Mouse (Mus musculus) heart, embryonic 16.5 days (tissue): ENCODE results near the gene Csnk1d. TPM values are rescaled to one million over a fixed set of nuclear protein-coding genes. Genes with fewer than 3 reads are reported as not detected.

ENCODE experiments used
- ATAC-seq: fragments of 200-750 bp; cut with Nextera tagmentation; replicated peaks from 2 replicates; pipeline ENCODE4 v1.8.0; 2017; ENCODE audit warnings: moderate number of reproducible peaks; ENCODE audit not compliant: insufficient read depth, low FRiP score; ENCODE audit errors: extremely low read depth
- H3K27ac ChIP-seq: fragments of 300-500 bp; sonication (generic); 2 replicates; pipeline ENCODE4 v1.5.1; 2014; ENCODE audit warnings: mild to moderate bottlenecking, low read length, control low read depth, moderate library complexity
- H3K27me3 ChIP-seq: fragments of 300-500 bp; sonication (generic); 2 replicates; pipeline ENCODE4 v1.6.1; 2014; ENCODE audit warnings: low read length, mixed read lengths; ENCODE audit not compliant: control insufficient read depth, insufficient read depth
- H3K36me3 ChIP-seq: fragments of 300-500 bp; sonication (generic); 2 replicates; pipeline ENCODE4 v1.6.1; 2014; ENCODE audit not compliant: control insufficient read depth, insufficient read depth
- H3K4me1 ChIP-seq: fragments of 300-500 bp; sonication (generic); 2 replicates; pipeline ENCODE4 v1.6.1; 2014; ENCODE audit warnings: low read length, mixed read lengths; ENCODE audit not compliant: control insufficient read depth, insufficient read depth
- H3K4me2 ChIP-seq: fragments of 300-500 bp; sonication (generic); 2 replicates; pipeline ENCODE4 v1.6.1; 2014; ENCODE audit warnings: low read depth, mild to moderate bottlenecking, control low read depth, low read length
- H3K4me3 ChIP-seq: fragments of 300-500 bp; sonication (generic); 2 replicates; pipeline ENCODE4 v1.5.1; 2014; ENCODE audit warnings: mild to moderate bottlenecking, control low read depth, low read length
- H3K9ac ChIP-seq: fragments of 300-500 bp; sonication (generic); 2 replicates; pipeline ENCODE4 v1.6.1; 2014; ENCODE audit warnings: low read length, control low read depth
- H3K9me3 ChIP-seq: fragments of 300-500 bp; sonication (generic); replicated peaks from 2 replicates; pipeline ENCODE4 v1.6.1; 2016; ENCODE audit warnings: low read length; ENCODE audit not compliant: control insufficient read depth
- WGBS: fragments of 180-500 bp; shearing (Covaris S2); extraction: QIAGEN DNeasy Blood & Tissue Kit; methylation state at CpG from one replicate; pipeline ENCODE4 v1.1.7; 2014; 5-methylcytosine and 5-hydroxymethylcytosine counted together
- polyA plus RNA-seq: library from polyadenylated mRNA; unstranded; fragments of >200 nt; fragmentation: Nextera tagmentation; extraction: Ambion mirVana; gene quantifications from 2 replicates; pipeline ENCODE4 v1.2.1, GENCODE M21; 2015

Gene Csnk1d
- polyA plus RNA-seq, 1 experiment from 2014 or later: 68.8 TPM

GRCm38 (mm10) chr11:120940959-120941358 lies 50.2 kb downstream of the Csnk1d start:
- H3K4me2 ChIP-seq: no peak overlapping the region
- H3K9ac ChIP-seq: no peak overlapping the region
- no peaks in the 10 kb centered on the region for H3K9me3 ChIP-seq
- ATAC-seq: no peak
- H3K27ac ChIP-seq: no peak overlapping the region
- WGBS: 86% methylated on average over 6 of the region's 6 CpGs
- H3K36me3 ChIP-seq: no peaks in the 10 kb centered on the region
- H3K27me3 ChIP-seq: no peaks in the 10 kb centered on the region
- H3K4me1 ChIP-seq: no peaks in the 10 kb centered on the region
- H3K4me3 ChIP-seq: no peak overlapping the region

- ATAC-seq: no peak
- H3K36me3 ChIP-seq: no peaks in the 10 kb centered on the region
- no peak overlapping the region for H3K27ac ChIP-seq
- H3K4me3 ChIP-seq: no peak overlapping the region
- 33% methylated on average over 5 of the region's 6 CpGs for WGBS
- H3K4me1 ChIP-seq: no peaks in the 10 kb centered on the region
- H3K4me2 ChIP-seq: no peak overlapping the region
- no peak overlapping the region for H3K9ac ChIP-seq
- H3K9me3 ChIP-seq: no peaks in the 10 kb centered on the region
- H3K27me3 ChIP-seq: no peaks in the 10 kb centered on the region
Measured at GRCm38 (mm10) chr11:120939712-120940341, 51.3 kb downstream of the Csnk1d start.

GRCm38 (mm10) chr11:120938795-120939194 lies 52.3 kb downstream of the Csnk1d start:
- WGBS: 26% methylated on average over 4 of the region's 4 CpGs
- Histone ChIP-seq H3K27me3 (no peaks in the 10 kb centered on the region), H3K4me3 (no peak overlapping the region), H3K36me3 (no peaks in the 10 kb centered on the region), H3K4me1 (no peaks in the 10 kb centered on the region), H3K9me3 (no peaks in the 10 kb centered on the region), H3K27ac (no peak overlapping the region), H3K4me2 (no peak overlapping the region), H3K9ac (no peak overlapping the region)
- no peak for ATAC-seq

GRCm38 (mm10) chr11:120937976-120938375 lies 53.2 kb downstream of the Csnk1d start:
- Histone ChIP-seq H3K27me3 (no peaks in the 10 kb centered on the region), H3K4me2 (no peak overlapping the region), H3K4me3 (no peak overlapping the region), H3K9me3 (no peaks in the 10 kb centered on the region), H3K9ac (no peak overlapping the region), H3K36me3 (no peaks in the 10 kb centered on the region), H3K4me1 (peaks cover 3% of the 10 kb centered on the region; the same call in 1 of the 2 replicates), H3K27ac (no peak overlapping the region)
- no peak for ATAC-seq
- WGBS: 94% methylated on average over 1 of the region's 1 CpGs

- H3K27me3 ChIP-seq: no peaks in the 10 kb centered on the region
- ATAC-seq: peak; percentile 90
- WGBS: 9% methylated on average over 44 of the region's 44 CpGs
- no peaks in the 10 kb centered on the region for H3K9me3 ChIP-seq
- H3K4me1 ChIP-seq: peaks cover 8% of the 10 kb centered on the region
- H3K4me3 ChIP-seq: peak within 1 kb of the TSS; percentile 91
- peak within 1 kb of the TSS; percentile 29; the same call in 1 of the 2 replicates for H3K27ac ChIP-seq
- H3K36me3 ChIP-seq: no peaks in the 10 kb centered on the region
- peak within 1 kb of the TSS; percentile 83 for H3K4me2 ChIP-seq
- H3K9ac ChIP-seq: peak within 1 kb of the TSS; percentile 84
Measured at GRCm38 (mm10) chr11:120932564-120933398, 58.3 kb downstream of the Csnk1d start, which contains the start of gene Ccdc57. Gene Ccdc57, minus strand, starts transcription at chr11:120932872.

GRCm38 (mm10) chr11:120931479-120931878 lies 59.7 kb downstream of the Csnk1d start:
- WGBS: 75% methylated on average over 4 of the region's 4 CpGs
- no peak overlapping the region for H3K4me2 ChIP-seq

GRCm38 (mm10) chr11:120928468-120928867 lies 62.7 kb downstream of the Csnk1d start:
- no peak overlapping the region for H3K4me3 ChIP-seq
- H3K9me3 ChIP-seq: no peaks in the 10 kb centered on the region
- H3K27me3 ChIP-seq: no peaks in the 10 kb centered on the region
- no peak overlapping the region for H3K4me2 ChIP-seq
- no peak for ATAC-seq
- no peak overlapping the region for H3K27ac ChIP-seq
- no peaks in the 10 kb centered on the region; the same call in 1 of the 2 replicates for H3K36me3 ChIP-seq
- peaks cover 8% of the 10 kb centered on the region for H3K4me1 ChIP-seq
- WGBS: 86% methylated on average over 4 of the region's 4 CpGs
- no peak overlapping the region for H3K9ac ChIP-seq

More at GRCm38 (mm10) chr11:120931479-120931878, 59.7 kb downstream of the Csnk1d start:
- H3K4me1 ChIP-seq: peaks cover 8% of the 10 kb centered on the region
- H3K27me3 ChIP-seq: no peaks in the 10 kb centered on the region
- H3K9me3 ChIP-seq: no peaks in the 10 kb centered on the region
- H3K27ac ChIP-seq: no peak overlapping the region
- H3K4me3 ChIP-seq: no peak overlapping the region
- no peak for ATAC-seq
- H3K9ac ChIP-seq: no peak overlapping the region
- no peaks in the 10 kb centered on the region for H3K36me3 ChIP-seq

- Histone ChIP-seq H3K27ac (peak overlapping the region; percentile 67), H3K4me2 (no peak overlapping the region), H3K9ac (no peak overlapping the region), H3K27me3 (no peaks in the 10 kb centered on the region), H3K9me3 (no peaks in the 10 kb centered on the region), H3K4me1 (peaks cover 3% of the 10 kb centered on the region), H3K4me3 (no peak overlapping the region), H3K36me3 (peaks cover 13% of the 10 kb centered on the region)
- WGBS: 51% methylated on average over 3 of the region's 3 CpGs
- peak; percentile 18; the same call in 1 of the 2 replicates for ATAC-seq
Measured at GRCm38 (mm10) chr11:120922528-120922927, 68.6 kb downstream of the Csnk1d start.

GRCm38 (mm10) chr11:120917756-120918155 lies 73.4 kb downstream of the Csnk1d start:
- 91% methylated on average over 5 of the region's 5 CpGs for WGBS
- H3K27me3 ChIP-seq: no peaks in the 10 kb centered on the region
- no peaks in the 10 kb centered on the region for H3K9me3 ChIP-seq
- H3K4me3 ChIP-seq: no peak overlapping the region
- no peak overlapping the region for H3K4me2 ChIP-seq
- no peak for ATAC-seq
- H3K36me3 ChIP-seq: peaks cover 18% of the 10 kb centered on the region
- peaks cover 3% of the 10 kb centered on the region for H3K4me1 ChIP-seq
- H3K27ac ChIP-seq: no peak overlapping the region
- no peak overlapping the region for H3K9ac ChIP-seq
